Mouse (Mus musculus) frontal cortex, adult 2 months (tissue): Measurements from ENCODE around the gene H2-T22. TPM values are rescaled to one million over a fixed set of nuclear protein-coding genes. Genes with fewer than 3 reads are reported as not detected.
"Not testable (repeated sequence)": the region's sequence is repeated elsewhere in the genome, so short reads cannot be mapped to it uniquely, and the experiment has no call there.

Source experiments
- DNase-seq, 2 experiments: peaks; one replicate each; pipeline ENCODE4 v3.0.0; 2022; ENCODE audit warnings: low spot score in 1 of 2; ENCODE audit errors: extremely low spot score in 1 of 2
- polyA plus RNA-seq: library from polyadenylated mRNA; depleted of rRNA; stranded (reverse); fragments of >200 nt; gene quantifications from 2 replicates; pipeline ENCODE4 v1.2.3, GENCODE M21; 2012; rRNA removed

Gene H2-T22
- polyA plus RNA-seq: 21.6 and 23.0 TPM in 2 replicates

DNA sequence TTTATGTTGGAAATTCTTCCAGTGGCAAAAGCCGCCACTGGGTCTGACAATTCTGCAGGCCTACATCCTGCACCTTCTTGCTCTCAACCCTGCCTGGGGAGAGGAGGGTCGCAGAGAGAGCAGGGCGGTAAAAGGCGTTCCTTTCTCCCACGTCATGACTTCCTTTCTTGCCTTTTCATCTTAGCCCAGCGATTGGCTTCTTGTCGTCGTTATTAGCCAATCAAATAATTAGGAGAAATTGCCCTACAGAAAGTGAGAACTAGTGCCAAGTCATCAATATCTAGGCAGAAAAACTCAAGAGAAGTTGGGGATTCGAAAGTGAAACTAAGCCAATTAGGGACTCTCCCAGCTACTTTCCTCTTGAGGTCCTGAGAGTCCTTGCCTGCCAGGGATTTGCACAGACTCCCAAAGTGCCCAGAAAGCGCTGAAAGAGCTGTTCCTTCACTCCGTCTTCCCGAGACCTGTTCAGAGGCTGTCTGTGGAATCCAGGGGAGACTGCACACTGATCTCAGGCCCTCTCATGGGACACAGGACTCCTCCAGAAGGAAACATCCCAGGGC, at the start of gene H2-T22, which contains the start of gene Gm6034:
TSS of gene H2-T22 (minus strand) at position 138 of the 560 bp plus-strand sequence.
TSS of gene Gm6034 (plus strand) at position 352 of the 560 bp plus-strand sequence.
- DNase-seq: peak; percentile 77 to 84

DNA sequence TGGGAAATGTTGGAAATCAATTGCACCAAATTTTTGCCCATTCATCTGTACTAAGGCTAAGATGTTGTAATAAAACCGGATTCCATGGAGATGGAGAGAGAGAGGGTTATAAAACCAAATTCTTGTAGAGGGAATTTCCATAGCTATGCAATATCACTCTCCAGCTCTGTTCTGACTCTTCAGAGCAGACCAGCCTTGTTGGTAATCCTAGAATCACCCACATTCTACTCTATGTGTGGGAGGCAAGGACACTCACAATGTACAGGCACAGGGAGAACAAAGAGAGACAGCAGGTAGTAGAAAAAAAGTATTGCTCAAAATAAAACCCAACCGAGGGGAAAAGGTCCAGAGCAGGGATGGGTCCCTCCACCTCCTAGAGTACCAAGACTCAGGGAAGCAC, 49.4 kb upstream of the H2-T22 start:
- not testable (repeated sequence) for DNase-seq

DNA sequence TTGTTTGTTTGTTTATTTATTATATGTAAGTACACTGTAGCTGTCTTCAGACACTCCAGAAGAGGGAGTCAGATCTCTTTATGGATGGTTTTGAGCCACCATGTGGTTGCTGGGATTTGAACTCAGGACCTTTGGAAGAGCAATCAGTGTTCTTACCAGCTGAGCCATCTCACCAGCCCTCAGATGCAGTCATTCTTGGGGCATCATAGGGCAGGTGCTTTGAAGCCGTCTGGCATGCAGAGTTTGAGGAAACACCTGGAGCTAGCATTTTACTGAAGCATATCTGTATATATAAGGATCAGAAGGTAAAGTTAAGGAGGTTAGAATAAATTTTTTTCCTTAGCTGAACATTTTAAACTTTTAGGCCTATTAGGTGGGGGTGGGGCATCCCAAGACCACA, 43.4 kb upstream of the H2-T22 start:
- DNase-seq: not testable (repeated sequence)

DNA sequence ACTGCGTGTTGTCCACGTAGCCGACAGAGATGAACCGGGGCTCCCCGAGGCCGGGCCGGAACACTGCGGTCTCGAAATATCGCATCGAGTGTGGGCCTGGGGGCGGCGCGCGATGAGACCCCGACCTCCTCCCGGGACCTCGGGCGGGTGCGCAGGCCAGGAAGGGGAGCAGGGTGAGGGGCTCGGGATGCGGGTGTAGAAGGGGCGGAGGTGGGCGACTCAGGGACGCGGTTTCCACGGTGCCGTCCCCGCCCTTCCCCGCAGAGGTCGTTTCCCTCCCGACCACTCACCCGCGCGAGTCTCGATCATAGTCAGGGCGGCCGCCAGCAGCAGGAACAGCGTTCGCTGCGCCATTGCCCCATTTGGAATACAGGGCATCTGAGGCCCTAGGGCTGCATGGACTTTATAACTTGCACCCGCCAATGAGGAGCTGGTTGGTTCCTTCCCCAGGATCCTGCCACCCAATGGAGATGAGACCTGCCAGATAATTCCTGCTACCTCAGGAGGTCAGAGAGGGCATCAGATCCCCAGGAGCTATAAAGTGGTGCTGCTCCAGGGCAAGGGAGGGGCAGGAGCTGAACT, 41.4 kb upstream of the H2-T22 start:
- no peak for DNase-seq

DNA sequence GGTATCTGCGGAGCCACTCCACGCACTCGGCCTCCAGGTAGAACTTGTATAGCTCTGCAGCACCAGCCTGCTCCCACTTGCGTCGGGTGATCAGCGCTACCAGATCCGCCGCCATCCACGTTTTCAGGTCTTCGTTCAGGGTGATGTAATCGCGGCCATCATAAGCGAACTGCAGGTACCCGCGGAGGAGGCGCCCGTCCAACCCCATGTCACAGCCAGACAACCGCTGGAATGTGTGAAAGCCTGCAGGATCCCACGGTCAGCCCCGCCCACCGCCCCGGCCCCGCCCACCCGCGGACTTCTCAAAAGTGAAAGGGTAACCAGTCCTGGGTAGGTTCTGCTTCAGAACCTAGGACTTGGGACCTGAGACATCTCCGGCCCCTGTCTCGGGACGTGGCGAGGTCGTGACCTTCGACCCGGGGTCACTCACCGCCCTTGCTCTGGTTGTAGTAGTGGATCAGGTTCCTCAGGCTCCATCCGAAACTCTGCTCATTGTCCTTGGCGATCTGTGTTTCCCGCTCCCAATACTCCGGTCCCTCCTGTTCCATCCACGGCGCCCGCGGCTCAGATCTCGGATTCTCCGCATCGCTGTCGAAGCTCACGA, 40.8 kb upstream of the H2-T22 start:
- DNase-seq: peak in 1 of 2 experiments; percentile 10

DNA sequence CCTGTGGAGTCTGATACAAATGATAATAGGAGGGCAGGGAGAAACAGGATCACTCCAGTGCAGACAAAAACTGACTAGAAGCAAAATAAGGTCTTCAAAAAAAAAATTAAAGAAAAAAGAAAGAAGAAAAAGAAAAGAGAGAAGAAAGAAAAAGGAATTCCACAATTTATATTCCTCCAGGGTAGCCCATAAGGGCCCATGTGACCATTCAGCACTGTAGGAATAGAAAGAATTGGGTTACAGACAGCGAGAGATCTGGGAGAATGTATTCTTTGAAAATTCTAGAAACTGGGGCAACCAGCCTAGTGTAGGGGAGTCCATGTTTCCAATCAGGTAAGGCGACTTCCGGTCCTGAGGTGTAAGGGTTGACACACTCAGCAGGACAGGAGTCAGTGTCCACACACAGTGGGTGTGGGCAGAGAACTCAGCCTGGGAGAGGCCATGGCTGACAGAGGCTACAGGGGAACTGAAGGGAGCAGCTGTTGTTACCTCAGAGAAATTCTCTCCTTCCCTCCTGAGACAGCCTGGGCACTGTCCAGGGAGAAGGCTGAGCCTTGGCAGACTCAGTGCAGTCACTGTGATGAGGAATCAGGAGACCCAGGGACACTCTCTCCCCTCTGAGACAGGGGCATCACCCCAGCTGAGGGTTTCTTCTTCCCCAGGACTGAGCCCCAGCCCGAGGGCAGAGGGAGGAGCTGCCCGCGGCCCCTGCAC, 40.1 kb upstream of the H2-T22 start:
- not testable (repeated sequence) for DNase-seq

DNA sequence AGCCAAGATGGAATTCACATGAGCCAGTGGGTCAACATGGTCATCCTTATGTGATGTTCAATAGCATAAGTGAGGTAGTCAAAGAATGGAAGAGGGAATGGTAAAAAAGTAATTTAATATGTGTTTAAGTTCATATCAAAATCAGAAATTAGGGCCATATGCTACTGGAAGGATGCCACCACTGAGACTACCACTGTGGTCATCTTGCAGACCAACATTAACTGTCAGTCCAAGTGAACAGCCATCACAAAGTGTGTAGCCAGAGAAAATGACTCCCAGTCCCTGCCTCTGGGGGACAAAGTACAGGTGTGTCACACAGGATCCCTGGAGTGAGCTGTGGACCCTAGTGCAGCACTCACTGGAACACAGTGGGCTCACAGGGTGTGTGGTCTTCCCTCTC, 39.4 kb upstream of the H2-T22 start:
- not testable (repeated sequence) for DNase-seq

DNA sequence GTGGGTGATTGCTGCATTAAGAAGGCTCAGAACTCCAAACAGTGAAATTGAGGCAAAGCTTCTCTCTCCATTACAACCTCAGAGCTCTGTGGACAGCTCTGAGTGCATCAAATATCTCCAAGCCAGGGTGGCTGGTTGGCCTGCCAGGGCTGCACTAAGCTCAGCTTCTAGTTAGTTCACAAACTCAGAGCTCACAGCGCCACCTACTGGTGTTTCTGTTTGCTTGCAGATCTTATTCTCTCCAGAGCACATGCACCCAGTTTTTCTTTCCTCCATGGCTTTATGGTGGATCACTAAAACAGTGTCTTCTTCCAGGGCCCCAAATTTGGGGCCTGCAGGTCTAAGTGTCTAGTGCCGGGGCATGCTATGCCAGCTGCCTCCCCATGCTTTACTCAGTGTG, 18.3 kb upstream of the H2-T22 start:
- peak; percentile 65 to 96 for DNase-seq

DNA sequence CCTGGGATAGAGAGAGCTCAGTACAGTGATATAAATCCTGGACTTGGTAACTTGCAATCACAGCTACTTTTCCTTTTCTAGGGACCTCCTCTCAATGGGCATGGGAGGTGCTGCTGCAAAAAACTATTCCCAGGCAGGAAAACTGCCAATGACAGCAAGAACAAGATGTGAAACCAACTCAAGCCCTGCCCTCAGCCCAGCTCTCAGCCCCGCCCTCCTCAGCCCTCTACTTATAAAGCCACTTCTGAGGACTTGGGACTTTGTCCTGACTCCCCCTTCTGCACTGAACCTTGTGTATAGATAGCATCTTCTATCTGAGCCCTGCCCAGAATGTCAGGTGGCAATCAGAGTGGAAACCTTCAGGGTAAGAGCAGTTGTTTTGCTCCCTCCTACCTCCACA, 15.8 kb upstream of the H2-T22 start, which contains the start of gene Gm11127:
TSS of gene Gm11127 (minus strand) at position 10 of the 400 bp plus-strand sequence.
- not testable (repeated sequence) for DNase-seq

DNA sequence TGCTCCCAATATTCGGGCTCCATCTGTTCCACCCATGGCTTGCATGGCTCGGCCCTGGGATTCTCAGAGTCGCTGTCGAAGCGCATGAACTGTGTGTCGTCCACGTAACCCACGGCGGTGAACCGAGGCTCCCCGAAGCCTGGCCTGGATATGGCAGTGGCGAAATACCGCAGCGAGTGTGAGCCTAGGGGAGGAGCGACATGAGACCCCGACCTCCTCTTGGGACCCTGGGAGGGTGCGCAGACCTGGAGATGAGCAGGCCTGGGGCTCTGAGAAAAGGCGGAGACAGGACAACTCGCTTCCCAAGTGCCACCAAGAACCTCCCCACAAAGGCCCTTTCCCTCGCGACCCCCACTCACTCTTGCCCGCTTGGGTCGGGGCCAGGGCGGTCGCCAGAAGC, 15.4 kb upstream of the H2-T22 start:
- not testable (repeated sequence) for DNase-seq

DNA sequence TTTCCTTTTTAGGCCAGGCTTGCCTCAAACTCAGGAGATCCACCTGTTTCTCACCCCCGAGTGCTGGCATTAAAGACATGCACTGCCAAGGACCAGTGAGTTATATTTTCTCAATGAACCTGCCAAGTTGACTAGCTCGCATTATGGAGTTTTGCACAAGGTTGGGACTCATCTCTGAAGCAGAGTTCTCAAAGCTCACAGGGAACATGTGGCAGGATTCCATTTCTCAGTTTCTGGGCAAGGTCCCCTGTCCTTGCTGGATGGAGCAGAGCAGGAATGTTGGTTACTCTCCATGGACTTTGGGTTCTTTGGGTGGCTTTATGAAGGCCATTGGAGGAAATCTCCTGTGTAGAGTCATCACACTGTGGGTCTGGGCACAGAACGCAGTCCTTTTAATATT, 739 bp upstream of the H2-T22 start:
- DNase-seq: no peak

DNA sequence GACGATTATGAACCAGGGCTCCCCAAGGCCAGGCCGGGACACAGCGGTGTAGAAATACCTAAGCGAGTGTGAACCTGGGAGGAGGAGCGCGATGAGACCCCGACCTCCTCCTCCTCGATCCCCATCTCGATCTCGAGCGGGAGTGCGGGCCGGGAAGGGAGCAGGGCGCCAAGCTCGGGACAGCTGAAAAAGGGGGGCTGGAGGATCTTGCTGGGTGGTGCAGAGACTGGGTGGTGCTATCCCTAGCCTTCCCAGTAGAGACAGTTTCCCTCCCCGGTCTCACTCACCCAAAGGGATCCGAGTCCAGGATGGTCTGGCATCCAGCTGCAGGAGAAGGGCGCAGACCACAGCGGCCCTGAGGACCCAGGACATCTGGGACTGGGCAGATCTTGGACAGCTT, 492 bp downstream of the H2-T22 start:
- DNase-seq: not testable (repeated sequence)

DNA sequence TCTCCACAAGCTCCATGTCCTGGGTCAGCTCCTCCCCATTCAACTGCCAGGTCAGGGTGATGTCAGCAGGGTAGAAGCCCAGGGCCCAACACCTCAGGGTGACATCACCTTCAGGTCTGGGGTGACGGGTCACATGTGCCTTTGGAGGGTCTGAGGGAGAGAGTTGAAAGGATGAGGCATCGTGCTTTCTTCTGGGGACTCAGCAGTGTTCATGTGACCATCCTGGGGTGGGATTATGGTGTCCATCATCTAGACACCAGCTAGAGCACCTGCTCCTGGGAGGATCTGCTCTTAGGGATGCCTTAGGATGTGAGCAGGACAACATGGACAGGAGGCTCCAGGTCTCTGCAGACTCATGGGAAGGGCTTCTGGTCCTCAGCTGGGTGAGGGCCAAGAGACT, 1.9 kb downstream of the H2-T22 start:
- DNase-seq: not testable (repeated sequence)

DNA sequence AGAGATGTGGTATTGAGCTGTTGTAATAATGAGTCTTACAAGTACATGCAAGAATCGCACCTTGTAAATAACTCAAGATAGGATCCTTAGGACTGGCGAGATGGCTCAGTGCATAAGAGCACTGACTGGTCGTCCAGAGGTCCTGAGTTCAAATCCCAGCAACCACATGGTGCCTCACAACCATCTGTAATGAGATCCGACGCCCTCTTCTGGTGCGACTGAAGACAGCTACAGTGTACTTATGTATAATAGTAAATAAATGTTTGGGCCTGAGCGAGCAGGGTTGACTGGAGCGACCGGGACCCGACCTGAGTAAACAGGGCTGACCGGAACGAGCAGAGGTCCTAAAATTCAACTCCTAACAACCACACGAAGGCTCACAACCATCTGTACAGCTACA, 6.4 kb downstream of the H2-T22 start:
- DNase-seq: not testable (repeated sequence)

DNA sequence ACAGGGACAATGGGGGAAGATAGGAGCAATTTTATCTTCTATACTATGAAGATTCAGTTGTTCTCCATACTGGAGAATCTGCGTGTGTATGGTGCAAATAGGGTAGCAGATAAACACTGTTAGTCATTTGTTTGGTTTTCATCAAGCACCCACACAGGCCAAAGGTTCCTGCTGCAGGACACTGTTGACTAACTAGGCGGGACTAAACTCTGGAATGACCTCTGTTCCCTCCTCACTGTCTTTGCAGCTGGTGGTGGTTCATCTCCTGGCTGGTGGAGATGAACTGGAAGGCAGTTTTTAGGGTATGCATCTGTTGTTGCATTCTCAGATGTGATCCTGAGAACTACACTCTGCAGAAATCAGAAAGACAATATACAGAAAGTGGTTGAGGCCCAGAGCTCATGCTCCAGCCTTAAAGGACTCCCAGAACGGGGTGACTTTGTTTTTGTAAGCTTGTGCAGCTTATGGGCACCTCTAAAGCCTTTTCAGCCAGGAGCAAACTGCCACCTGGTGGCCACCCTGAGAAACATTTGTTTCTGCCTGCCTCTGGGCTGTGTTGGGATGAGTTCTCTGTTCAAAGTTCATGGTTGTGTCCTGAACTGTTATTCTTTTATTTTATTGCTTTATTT, 7.4 kb downstream of the H2-T22 start:
- DNase-seq: peak in 1 of 2 experiments; percentile 66

DNA sequence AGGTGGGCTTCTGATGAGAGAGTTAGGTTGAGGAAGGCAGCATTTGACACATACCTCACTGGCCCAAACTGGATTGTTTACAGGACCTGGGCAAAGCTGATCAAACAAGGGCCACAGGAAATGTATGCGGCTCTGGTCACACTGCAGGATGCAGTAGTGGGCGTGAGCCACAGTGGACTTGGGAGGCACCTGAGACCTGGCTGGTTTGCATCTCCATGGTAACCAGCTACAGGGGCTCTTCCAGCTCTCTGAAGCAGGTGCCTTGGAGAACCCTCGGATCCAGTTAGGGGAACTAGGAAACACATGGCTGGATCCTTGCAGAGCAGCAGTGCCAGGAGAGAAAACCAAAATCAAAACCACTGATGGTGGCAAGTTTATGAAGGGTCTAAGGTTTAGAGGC, 8.0 kb downstream of the H2-T22 start:
- not testable (repeated sequence) for DNase-seq

DNA sequence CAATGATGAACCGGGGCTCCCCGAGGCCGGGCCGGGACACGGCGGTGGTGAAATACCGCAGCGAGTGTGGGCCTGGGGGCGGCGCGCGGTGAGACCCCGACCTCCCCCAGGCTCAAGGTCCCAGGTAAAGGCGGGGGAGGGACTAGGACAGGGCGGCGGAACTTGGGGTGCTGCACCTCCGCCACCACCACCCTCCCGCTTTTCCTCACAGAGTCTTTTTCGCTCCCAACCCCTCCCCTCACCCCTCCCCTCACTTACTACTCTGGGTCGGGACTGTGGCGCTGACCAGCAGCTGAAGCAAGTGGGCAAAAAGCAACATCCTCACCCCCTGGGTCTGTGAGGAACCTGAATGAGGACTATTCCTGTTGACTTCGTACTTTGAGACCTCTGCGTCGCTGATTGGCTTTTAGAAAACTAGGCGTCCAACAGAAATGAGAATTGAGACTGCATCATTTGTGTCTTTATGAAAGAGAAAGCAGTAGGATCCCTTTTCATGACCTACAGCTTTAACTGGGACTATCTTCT, 10.1 kb downstream of the H2-T22 start, which contains the start of gene H2-T23:
TSS of gene H2-T23 (minus strand) at position 505 of the 525 bp plus-strand sequence.
- peak in 1 of 2 experiments; percentile 60 for DNase-seq

DNA sequence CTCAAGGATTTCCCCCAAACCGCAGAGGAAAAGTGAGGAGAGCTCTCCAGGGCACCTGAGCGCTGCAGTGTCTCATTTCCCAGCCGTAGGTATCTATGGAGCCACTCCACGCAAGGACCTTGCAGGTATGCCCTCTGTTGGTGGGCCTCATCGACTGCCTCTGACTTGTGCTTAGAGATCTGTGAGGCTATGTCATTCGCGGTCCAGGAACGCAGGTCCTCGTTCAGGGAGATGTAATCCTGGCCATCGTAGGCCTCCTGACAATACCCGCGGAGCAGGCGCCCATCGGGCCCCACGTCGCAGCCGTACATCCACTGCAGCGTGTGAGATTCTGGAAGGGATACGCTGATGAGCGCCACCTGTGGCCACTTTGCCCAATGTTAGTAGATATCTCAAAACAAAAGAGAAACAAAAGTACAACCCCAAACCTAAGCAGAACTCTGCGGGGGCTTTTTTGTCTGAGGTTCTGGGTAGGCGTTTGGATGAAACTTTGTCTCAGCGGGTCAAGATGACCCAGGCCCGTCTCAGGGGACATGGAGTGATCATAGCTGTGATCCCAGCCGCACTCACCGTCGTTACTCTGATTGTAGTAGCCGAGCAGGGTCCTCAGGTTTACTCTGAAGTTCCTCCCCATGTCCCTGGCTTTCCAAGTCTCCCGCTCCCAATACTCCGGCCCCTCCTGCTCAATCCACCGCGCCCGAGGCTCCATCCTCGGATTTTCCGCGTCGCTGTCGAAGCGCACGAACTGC, 10.8 kb downstream of the H2-T22 start:
- DNase-seq: peak in 1 of 2 experiments; percentile 48

DNA sequence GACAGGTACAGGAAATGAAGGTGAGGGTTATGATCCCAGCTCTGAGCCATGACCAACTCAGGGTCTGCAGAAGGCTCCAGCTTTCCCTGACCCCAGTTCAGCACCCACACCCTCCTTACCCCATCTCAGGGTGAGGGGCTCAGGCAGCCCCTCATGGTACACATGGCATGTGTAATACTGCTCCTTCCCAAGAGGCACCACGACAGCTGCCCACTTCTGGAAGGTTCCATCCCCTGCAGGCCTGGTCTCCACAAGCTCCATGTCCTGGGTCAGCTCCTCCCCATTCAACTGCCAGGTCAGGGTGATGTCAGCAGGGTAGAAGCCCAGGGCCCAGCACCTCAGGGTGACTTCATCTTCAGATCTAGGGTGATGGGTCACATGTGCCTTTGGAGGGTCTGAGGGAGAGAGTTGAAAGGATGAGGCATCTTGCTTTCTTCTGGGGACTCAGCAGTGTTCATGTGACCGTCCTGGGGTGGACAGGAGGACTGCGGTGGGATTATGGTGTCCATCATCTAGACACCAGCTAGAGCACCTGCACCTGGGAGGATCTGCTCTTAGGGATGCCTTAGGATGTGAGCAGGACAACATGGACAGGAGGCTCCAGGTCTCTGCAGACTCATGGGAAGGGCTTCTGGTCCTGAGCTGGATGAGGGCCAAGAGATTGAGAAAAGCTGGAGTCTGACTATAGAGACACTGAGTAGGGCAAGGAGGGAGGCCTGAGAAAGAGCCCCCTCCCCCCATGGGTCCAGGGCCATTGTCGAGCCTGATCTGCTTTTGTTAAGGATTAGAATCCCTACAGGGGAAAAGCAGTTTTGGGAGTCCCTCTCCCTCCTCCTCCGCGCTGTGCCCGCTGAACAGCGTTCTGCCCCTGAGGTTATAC, 11.6 kb downstream of the H2-T22 start:
- not testable (repeated sequence) for DNase-seq
